Mouse (Mus musculus) intestine, embryonic 15.5 days (tissue): ENCODE data around the gene Tuba4a. TPM values are rescaled to one million over a fixed set of nuclear protein-coding genes. Genes with fewer than 3 reads are reported as not detected.

Experiments used
- ATAC-seq: fragments of 200-750 bp; cut with Nextera tagmentation; 2 replicates; pipeline ENCODE4 v1.8.0; 2017; ENCODE audit warnings: moderate TSS enrichment, moderate library complexity
- H3K27ac ChIP-seq: fragments of 300-500 bp; sonication (generic); 2 replicates; pipeline ENCODE4 v1.5.1; 2015; ENCODE audit warnings: mild to moderate bottlenecking, inconsistent platforms
- H3K27me3 ChIP-seq: fragments of 300-500 bp; sonication (generic); replicated peaks from 2 replicates; pipeline ENCODE4 v1.6.1; 2015; ENCODE audit warnings: inconsistent platforms
- H3K36me3 ChIP-seq: fragments of 300-500 bp; sonication (generic); 2 replicates; pipeline ENCODE4 v1.6.1; 2015; ENCODE audit warnings: inconsistent platforms
- H3K4me1 ChIP-seq: fragments of 300-500 bp; sonication (generic); replicated peaks from 2 replicates; pipeline ENCODE4 v1.6.1; 2015; ENCODE audit warnings: inconsistent platforms
- H3K4me2 ChIP-seq: fragments of 300-500 bp; sonication (generic); replicated peaks from 2 replicates; pipeline ENCODE4 v1.6.1; 2015; ENCODE audit warnings: mild to moderate bottlenecking, inconsistent platforms
- H3K4me3 ChIP-seq: fragments of 300-500 bp; sonication (generic); replicated peaks from 2 replicates; pipeline ENCODE4 v1.5.1; 2015; ENCODE audit warnings: inconsistent platforms
- H3K9ac ChIP-seq: fragments of 300-500 bp; sonication (generic); 2 replicates; pipeline ENCODE4 v1.6.1; 2015; ENCODE audit warnings: inconsistent platforms
- H3K9me3 ChIP-seq: fragments of 300-500 bp; sonication (generic); 2 replicates; pipeline ENCODE4 v1.6.1; 2016; ENCODE audit warnings: inconsistent platforms
- WGBS: fragments of 180-500 bp; shearing (Covaris S2); methylation state at CpG from one replicate; pipeline ENCODE4 v1.1.7; 2015; 5-methylcytosine and 5-hydroxymethylcytosine counted together
- polyA plus RNA-seq: library from polyadenylated mRNA; unstranded; fragments of >200 nt; fragmentation: Nextera tagmentation; extraction: Ambion mirVana; gene quantifications from 2 replicates; pipeline ENCODE4 v1.2.1, GENCODE M21; 2015

Gene Tuba4a
- 122 and 131 TPM in 2 replicates for polyA plus RNA-seq

GRCm38 (mm10) chr1:75219531-75219930 is at the start of gene Tuba4a:
Tuba4a (minus strand) TSS chr1:75219865.
- Histone ChIP-seq H3K9ac (peak within 1 kb of the TSS; percentile 61), H3K4me2 (peak within 1 kb of the TSS; percentile 99), H3K4me1 (peaks cover 21% of the 10 kb centered on the region), H3K27ac (peak within 1 kb of the TSS; percentile 58; the same call in 1 of the 2 replicates), H3K36me3 (peaks cover 6% of the 10 kb centered on the region; the same call in 1 of the 2 replicates), H3K9me3 (no peaks in the 10 kb centered on the region), H3K4me3 (peak within 1 kb of the TSS; percentile 54), H3K27me3 (peaks cover 27% of the 10 kb centered on the region)
- peak; percentile 46 for ATAC-seq
- WGBS: under 1% methylated on average over 34 of the region's 34 CpGs

GRCm38 (mm10) chr1:75264091-75264880 is 44.6 kb upstream of the Tuba4a start, which contains the start of gene Ptprn:
Ptprn (minus strand) TSS chr1:75264502.
- 12% methylated on average over 32 of the region's 32 CpGs for WGBS
- no peaks in the 10 kb centered on the region for H3K36me3 ChIP-seq
- no peak within 1 kb of the TSS for H3K27ac ChIP-seq
- peak within 1 kb of the TSS; percentile 22 for H3K4me3 ChIP-seq
- H3K27me3 ChIP-seq: peaks cover 31% of the 10 kb centered on the region
- H3K9me3 ChIP-seq: no peaks in the 10 kb centered on the region
- ATAC-seq: no peak
- no peak within 1 kb of the TSS for H3K9ac ChIP-seq
- peak within 1 kb of the TSS; percentile 33; the same call in 1 of the 2 replicates for H3K4me2 ChIP-seq
- H3K4me1 ChIP-seq: no peaks in the 10 kb centered on the region; the same call in 1 of the 2 replicates

- peaks cover 29% of the 10 kb centered on the region for H3K27me3 ChIP-seq
- H3K27ac ChIP-seq: no peak overlapping the region
- ATAC-seq: no peak
- no peaks in the 10 kb centered on the region; the same call in 1 of the 2 replicates for H3K4me1 ChIP-seq
- 0 out of 2 replicates have a peak overlapping the region, but pooled peaks have one; percentile 22 for H3K4me3 ChIP-seq
- H3K9ac ChIP-seq: no peak overlapping the region
- H3K9me3 ChIP-seq: no peaks in the 10 kb centered on the region
- H3K36me3 ChIP-seq: no peaks in the 10 kb centered on the region
- 2% methylated on average over 40 of the region's 40 CpGs for WGBS
- peak overlapping the region; percentile 33 for H3K4me2 ChIP-seq
These were observed 43.6 kb upstream of the Tuba4a start for GRCm38 (mm10) chr1:75262969-75263951.

GRCm38 (mm10) chr1:75261278-75261677 is 41.6 kb upstream of the Tuba4a start:
- Histone ChIP-seq H3K36me3 (no peaks in the 10 kb centered on the region), H3K9me3 (no peaks in the 10 kb centered on the region), H3K27ac (no peak overlapping the region), H3K27me3 (peaks cover 31% of the 10 kb centered on the region), H3K4me1 (no peaks in the 10 kb centered on the region; the same call in 1 of the 2 replicates), H3K4me3 (no peak overlapping the region), H3K9ac (no peak overlapping the region), H3K4me2 (no peak overlapping the region)
- ATAC-seq: no peak

GRCm38 (mm10) chr1:75255516-75256046 is 35.9 kb upstream of the Tuba4a start:
- WGBS: 57% methylated on average over 10 of the region's 10 CpGs
- no peaks in the 10 kb centered on the region for H3K36me3 ChIP-seq
- H3K4me2 ChIP-seq: no peak overlapping the region
- H3K4me3 ChIP-seq: no peak overlapping the region
- no peaks in the 10 kb centered on the region for H3K9me3 ChIP-seq
- no peak overlapping the region for H3K9ac ChIP-seq
- peaks cover 7% of the 10 kb centered on the region; the same call in 1 of the 2 replicates for H3K27me3 ChIP-seq
- no peak overlapping the region for H3K27ac ChIP-seq
- peaks cover 4% of the 10 kb centered on the region; the same call in 1 of the 2 replicates for H3K4me1 ChIP-seq
- no peak for ATAC-seq

- ATAC-seq: no peak
These were observed 35.0 kb upstream of the Tuba4a start for GRCm38 (mm10) chr1:75254625-75255013.

GRCm38 (mm10) chr1:75253849-75254624 is 34.4 kb upstream of the Tuba4a start:
- H3K27me3 ChIP-seq: peaks cover 7% of the 10 kb centered on the region; the same call in 1 of the 2 replicates
- WGBS: 58% methylated on average over 16 of the region's 16 CpGs
- no peak overlapping the region for H3K27ac ChIP-seq
- no peak overlapping the region for H3K4me2 ChIP-seq
- no peaks in the 10 kb centered on the region for H3K9me3 ChIP-seq
- no peak overlapping the region for H3K4me3 ChIP-seq
- H3K9ac ChIP-seq: no peak overlapping the region
- no peaks in the 10 kb centered on the region for H3K36me3 ChIP-seq
- H3K4me1 ChIP-seq: peaks cover 4% of the 10 kb centered on the region; the same call in 1 of the 2 replicates
- ATAC-seq: no peak

More at GRCm38 (mm10) chr1:75254625-75255013, 35.0 kb upstream of the Tuba4a start:
- Histone ChIP-seq H3K36me3 (no peaks in the 10 kb centered on the region), H3K9ac (no peak overlapping the region), H3K27me3 (peaks cover 7% of the 10 kb centered on the region; the same call in 1 of the 2 replicates), H3K4me1 (peaks cover 4% of the 10 kb centered on the region; the same call in 1 of the 2 replicates), H3K9me3 (no peaks in the 10 kb centered on the region), H3K4me2 (no peak overlapping the region), H3K4me3 (no peak overlapping the region), H3K27ac (no peak overlapping the region)
- WGBS: 70% methylated on average over 8 of the region's 8 CpGs

- Histone ChIP-seq H3K9ac (no peak overlapping the region), H3K9me3 (no peaks in the 10 kb centered on the region), H3K4me3 (no peak overlapping the region), H3K36me3 (no peaks in the 10 kb centered on the region), H3K4me1 (peaks cover 8% of the 10 kb centered on the region), H3K27me3 (peaks cover 7% of the 10 kb centered on the region; the same call in 1 of the 2 replicates), H3K27ac (no peak overlapping the region), H3K4me2 (no peak overlapping the region)
- no peak for ATAC-seq
- WGBS: 80% methylated on average over 16 of the region's 16 CpGs
These were observed 33.4 kb upstream of the Tuba4a start for GRCm38 (mm10) chr1:75253029-75253428.

GRCm38 (mm10) chr1:75252308-75252707 is 32.6 kb upstream of the Tuba4a start:
- H3K27me3 ChIP-seq: peaks cover 7% of the 10 kb centered on the region; the same call in 1 of the 2 replicates
- H3K4me3 ChIP-seq: no peak overlapping the region
- H3K4me1 ChIP-seq: peaks cover 13% of the 10 kb centered on the region
- whole genome bisulfite sequencing: 72% methylated on average over 13 of the region's 13 CpGs
- H3K9me3 ChIP-seq: no peaks in the 10 kb centered on the region
- H3K9ac ChIP-seq: no peak overlapping the region
- no peaks in the 10 kb centered on the region for H3K36me3 ChIP-seq
- H3K4me2 ChIP-seq: no peak overlapping the region
- ATAC-seq: no peak
- H3K27ac ChIP-seq: no peak overlapping the region

GRCm38 (mm10) chr1:75251112-75251970 is 31.7 kb upstream of the Tuba4a start:
- peak; percentile 84 for ATAC-seq
- no peaks in the 10 kb centered on the region for H3K36me3 ChIP-seq
- no peak overlapping the region for H3K27ac ChIP-seq
- H3K27me3 ChIP-seq: peaks cover 4% of the 10 kb centered on the region; the same call in 1 of the 2 replicates
- peak overlapping the region; percentile 53 for H3K4me2 ChIP-seq
- H3K4me3 ChIP-seq: peak overlapping the region; percentile 3; the same call in 1 of the 2 replicates
- H3K4me1 ChIP-seq: peaks cover 13% of the 10 kb centered on the region
- peak overlapping the region; percentile 18; the same call in 1 of the 2 replicates for H3K9ac ChIP-seq
- WGBS: 3% methylated on average over 21 of the region's 22 CpGs
- H3K9me3 ChIP-seq: no peaks in the 10 kb centered on the region
